Mouse (Mus musculus) erythroblast, embryonic 14.5 days (primary cell): ENCODE results near the gene Gm44805.

ENCODE experiments used
- GATA1 ChIP-seq: IDR thresholded peaks from 2 replicates; pipeline ENCODE4 v1.6.1; 2012; ENCODE audit warnings: low read length, inconsistent platforms, mixed read lengths
- TAL1 ChIP-seq: IDR thresholded peaks from 3 replicates; pipeline ENCODE4 v1.6.1; 2012; ENCODE audit warnings: low read length, inconsistent platforms, mixed read lengths

- TF ChIP-seq GATA1 (no peak), TAL1 (no peak)
Measured at GRCm38 (mm10) chr7:19719200-19719599, 38.0 kb upstream of the Gm44805 start.
